Mouse (Mus musculus) left cerebral cortex, postnatal 25 days (tissue): ENCODE measurements at regions not wholly inside any gene's neighbourhood (a gene's known extent, or its start where the extent isn't known, plus 50 kb on each side); places are given as distances from the start of the nearest gene placed in this dataset.
A peak's percentile ranks its signal among the peaks of the same experiment; 100 is the strongest.

Experiments used
- DNase-seq, 2 experiments: peaks; one replicate each; pipeline ENCODE4 v3.0.0; 2022; ENCODE audit warnings: low spot score in 2 of 2, mixed read lengths in 1 of 2
- intact Hi-C: fragments of 180-260 bp; cut with DNase I; formaldehyde crosslinking; loops from one replicate; pipeline ENCODE4 v1.15.1; 2025

- DNase-seq = peak in 1 of 2 experiments; percentile 87
- intact Hi-C loops = loop anchor here (2.0 to 5.0 kb wide), 2 partner anchors 28 to 75 kb away; no protein-coding TSS in a partner anchor
Measured at GRCm38 (mm10) chr19:54202456-54202855, 158.5 kb downstream of the Adra2a start.

- no peak for DNase-seq
- intact Hi-C loops = no loop called here
Measured at GRCm38 (mm10) chr19:54206819-54207218, 162.9 kb downstream of the Adra2a start.

GRCm38 (mm10) chr19:54212169-54212568 lies 168.2 kb downstream of the Adra2a start:
- intact Hi-C loops = no loop called here
- no peak for DNase-seq

GRCm38 (mm10) chr19:54244176-54244575 lies 200.2 kb downstream of the Adra2a start:
- intact Hi-C loops = loop anchor here (10.0 kb wide), 1 partner anchor 199 kb away; the partner anchor contains the start of gene Adra2a
- no peak for DNase-seq

- no peak for DNase-seq
- intact Hi-C loops = loop anchor here (10.0 kb wide), 1 partner anchor 204 kb away; the partner anchor contains the start of gene Adra2a
Measured at GRCm38 (mm10) chr19:54248256-54248936, 204.4 kb downstream of the Adra2a start.

GRCm38 (mm10) chr19:54252145-54252664 lies 208.3 kb downstream of the Adra2a start:
- intact Hi-C loops = no loop called here
- DNase-seq = no peak

- intact Hi-C loops = no loop called here
- no peak for DNase-seq
Measured at GRCm38 (mm10) chr19:54257889-54258288, 213.9 kb downstream of the Adra2a start.

GRCm38 (mm10) chr19:54259175-54259574 lies 215.2 kb downstream of the Adra2a start:
- intact Hi-C loops = no loop called here
- no peak for DNase-seq

GRCm38 (mm10) chr19:54277368-54277767 lies 233.4 kb downstream of the Adra2a start:
- intact Hi-C loops = loop anchor here (1.0 to 5.0 kb wide), 2 partner anchors 75 to 103 kb away; no protein-coding TSS in a partner anchor
- peak; percentile 18 to 90 for DNase-seq

GRCm38 (mm10) chr19:54285481-54285880 lies 241.5 kb downstream of the Adra2a start:
- intact Hi-C loops = no loop called here
- DNase-seq = no peak

- no peak for DNase-seq
- intact Hi-C loops = no loop called here
Measured at GRCm38 (mm10) chr19:54297663-54298388, 253.9 kb downstream of the Adra2a start.

GRCm38 (mm10) chr19:54311289-54311688 lies 267.3 kb downstream of the Adra2a start:
- intact Hi-C loops = no loop called here
- no peak for DNase-seq

GRCm38 (mm10) chr19:54311723-54312122 lies 267.8 kb downstream of the Adra2a start:
- no peak for DNase-seq
- intact Hi-C loops = no loop called here

GRCm38 (mm10) chr19:54323276-54323675 lies 279.3 kb downstream of the Adra2a start:
- intact Hi-C loops = no loop called here
- DNase-seq = no peak

GRCm38 (mm10) chr19:54324991-54325390 lies 281.0 kb downstream of the Adra2a start:
- DNase-seq = no peak
- intact Hi-C loops = no loop called here

GRCm38 (mm10) chr19:54332140-54332539 lies 288.2 kb downstream of the Adra2a start:
- no peak for DNase-seq
- intact Hi-C loops = no loop called here

- DNase-seq = peak in 1 of 2 experiments; percentile 58
- intact Hi-C loops = loop anchor here (1.0 kb wide), 1 partner anchor 167 kb away; no protein-coding TSS in a partner anchor
Measured at GRCm38 (mm10) chr19:54340778-54341291, 296.9 kb downstream of the Adra2a start.

GRCm38 (mm10) chr19:54359731-54360130 lies 315.8 kb downstream of the Adra2a start:
- intact Hi-C loops = loop anchor here (10.0 kb wide), 1 partner anchor 675 kb away; no protein-coding TSS in a partner anchor
- DNase-seq = no peak

GRCm38 (mm10) chr19:54360660-54361059 lies 316.7 kb downstream of the Adra2a start:
- intact Hi-C loops = loop anchor here (10.0 kb wide), 1 partner anchor 674 kb away; no protein-coding TSS in a partner anchor
- DNase-seq = no peak

- DNase-seq = no peak
- intact Hi-C loops = no loop called here
Measured at GRCm38 (mm10) chr19:54385101-54385500, 341.1 kb downstream of the Adra2a start.
